Mouse (Mus musculus) mouse embryonic stem cell (cell line): ENCODE data around the gene Auts2.

Experiments
- in situ Hi-C, 2 experiments: fragments of 300-500 bp; cut with MboI; formaldehyde crosslinking; loops; 1 replicate in 1 of 2; 3 replicates in 1 of 2; pipeline ENCODE4 v1.14.3; 2019 to 2020; ENCODE audit warnings: low sequenced_read_pairs in 2 of 2, low pct_unique_long_range_greater_than_20kb in 1 of 2, mixed read lengths in 1 of 2; ENCODE audit not compliant: unreplicated experiment in 1 of 2

Gene Auts2

GRCm38 (mm10) chr5:132300794-132301193, 242.3 kb downstream of the Auts2 start:
- in situ Hi-C loops, result no loop called here

DNA sequence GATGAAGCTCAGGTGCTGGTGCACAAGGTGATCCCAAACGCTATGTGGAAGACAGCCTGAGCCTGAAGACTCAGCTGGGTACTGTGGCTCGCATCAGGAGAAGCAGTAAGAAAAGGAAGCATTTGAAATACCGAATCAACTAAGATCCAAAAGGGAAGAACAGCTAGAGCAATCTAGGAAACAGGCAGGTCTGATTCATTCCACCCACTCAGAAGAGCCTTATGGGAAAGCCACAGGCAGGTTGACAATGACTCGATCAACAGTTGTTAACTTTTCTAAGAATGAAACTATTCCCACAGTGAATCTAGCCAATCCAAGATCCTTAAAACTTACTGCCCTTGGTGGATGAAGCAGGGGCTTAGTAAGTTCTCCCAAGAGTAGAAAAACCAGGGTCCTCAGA, 243.4 kb downstream of the Auts2 start:
- in situ Hi-C loops, result no loop called here

GRCm38 (mm10) chr5:132298996-132299395, 244.1 kb downstream of the Auts2 start:
- in situ Hi-C loops, result no loop called here

DNA sequence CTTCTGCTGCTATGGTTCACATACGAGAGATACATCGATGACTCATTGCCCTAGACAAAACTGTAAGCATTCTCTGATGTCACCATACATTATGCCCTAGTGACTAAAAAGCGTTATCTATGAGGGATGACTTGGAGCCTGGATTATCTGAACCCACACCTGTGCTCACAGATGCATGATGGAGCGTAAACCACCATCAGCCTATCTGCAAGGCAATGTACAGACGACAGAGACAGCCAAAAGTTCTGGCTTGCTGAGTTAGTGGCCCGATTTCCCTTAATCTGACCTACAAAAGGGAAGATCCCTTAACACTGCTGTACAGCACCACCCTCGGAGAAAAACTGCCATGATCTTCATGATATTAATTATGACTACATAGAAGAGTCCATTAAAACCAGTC, 245.8 kb downstream of the Auts2 start:
- in situ Hi-C loops, result no loop called here

DNA sequence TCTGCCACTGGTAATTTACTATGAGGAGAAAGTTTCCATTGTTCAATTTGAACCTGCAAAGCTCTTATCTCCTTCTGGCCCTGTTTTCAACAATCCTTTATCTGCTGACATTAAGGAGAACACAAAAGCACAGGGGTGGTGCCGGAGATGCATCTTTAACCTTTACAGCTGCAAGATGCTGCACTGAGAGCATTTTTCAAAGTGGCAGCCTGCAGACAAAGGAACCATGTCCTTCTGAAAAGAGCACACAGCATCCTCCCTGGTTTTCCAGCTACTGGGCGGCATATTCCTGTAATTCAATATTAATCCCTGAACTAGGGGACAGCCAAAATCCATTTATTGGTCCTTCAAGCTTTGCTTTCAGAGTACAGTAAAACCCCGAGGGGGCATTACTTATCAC, 248.7 kb downstream of the Auts2 start:
- in situ Hi-C loops, result no loop called here

DNA sequence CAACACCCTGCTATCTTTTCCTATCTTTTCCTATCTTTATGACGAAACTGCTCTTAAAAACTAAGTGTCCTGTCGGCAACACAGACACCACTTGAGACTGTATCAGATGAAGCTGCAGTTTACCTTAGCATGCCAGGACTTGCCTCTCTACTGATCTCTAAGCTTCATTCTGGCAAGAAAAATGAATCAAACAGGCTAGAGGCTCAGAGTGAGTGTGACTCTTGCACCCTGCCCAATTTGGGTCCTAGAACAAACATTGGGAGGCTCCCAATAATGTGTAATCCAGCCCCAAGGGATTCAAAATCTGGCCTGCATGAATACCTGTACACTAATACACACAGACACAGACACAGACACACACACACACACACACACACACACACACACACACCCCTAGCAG, 250.2 kb downstream of the Auts2 start:
- in situ Hi-C loops, result no loop called here

GRCm38 (mm10) chr5:132290606-132291535, 252.3 kb downstream of the Auts2 start:
- in situ Hi-C loops, result no loop called here

DNA sequence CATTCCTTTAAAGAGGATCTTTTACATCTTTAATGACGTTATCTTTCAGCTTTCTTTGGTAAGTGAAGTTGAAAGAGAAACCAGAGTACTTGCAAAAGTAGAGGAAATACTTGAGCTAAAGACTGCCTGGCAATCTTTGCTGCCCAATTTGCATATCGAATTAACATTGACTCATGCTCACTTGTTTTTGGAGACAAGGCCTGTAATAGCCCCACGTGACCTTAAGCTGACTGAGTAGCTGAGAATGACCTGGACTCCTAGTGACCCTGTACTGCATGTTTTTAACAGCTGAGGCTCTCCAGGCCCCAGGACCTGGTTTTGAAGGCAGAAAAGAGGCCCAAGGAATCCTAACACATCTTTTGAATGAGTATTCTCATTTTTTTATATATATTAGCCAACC, 259.4 kb downstream of the Auts2 start:
- in situ Hi-C loops, result no loop called here

GRCm38 (mm10) chr5:132274098-132274898, 268.8 kb downstream of the Auts2 start:
- in situ Hi-C loops, result no loop called here

DNA sequence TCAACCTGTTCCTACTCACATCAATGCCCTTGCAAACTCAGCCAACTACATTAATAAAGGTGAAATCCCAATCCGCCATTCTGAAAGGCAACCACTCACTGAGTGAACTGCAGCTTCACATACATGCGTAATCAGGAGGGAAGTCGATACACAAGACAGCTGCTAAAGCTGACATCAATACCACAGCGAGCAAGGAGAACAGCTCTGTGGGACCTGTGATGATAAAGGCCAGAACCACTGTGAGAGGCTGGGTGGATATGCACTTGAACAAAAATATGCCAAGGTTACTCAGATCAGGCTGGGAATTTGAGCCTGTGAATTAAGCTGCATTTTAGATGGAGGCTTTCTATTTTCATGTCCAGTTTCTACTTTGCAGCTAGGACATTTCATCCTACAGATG, 271.0 kb downstream of the Auts2 start:
- in situ Hi-C loops, result no loop called here

GRCm38 (mm10) chr5:132270896-132271295, 272.2 kb downstream of the Auts2 start:
- in situ Hi-C loops, result no loop called here

DNA sequence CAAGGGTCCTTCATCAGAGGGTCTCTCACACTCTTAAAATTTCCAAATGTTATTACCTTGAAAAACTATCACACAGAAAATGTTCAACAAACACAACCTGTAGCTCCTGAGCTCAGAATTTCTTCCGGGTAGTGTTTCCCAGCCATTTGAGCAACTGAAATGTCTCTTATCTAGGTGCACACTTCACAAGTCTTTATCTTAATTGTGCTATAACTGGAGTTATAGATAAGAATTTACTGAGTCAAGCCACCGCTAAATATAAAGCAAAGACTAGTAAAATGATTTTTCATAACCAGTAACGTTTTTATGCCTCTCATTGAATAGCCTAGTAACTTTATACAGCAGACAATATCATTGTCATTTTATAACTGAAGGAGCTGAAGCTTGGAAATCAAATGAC, 273.1 kb downstream of the Auts2 start:
- in situ Hi-C loops, result no loop called here

- in situ Hi-C loops, result no loop called here
Observed at GRCm38 (mm10) chr5:132268351-132268967, 274.7 kb downstream of the Auts2 start.

DNA sequence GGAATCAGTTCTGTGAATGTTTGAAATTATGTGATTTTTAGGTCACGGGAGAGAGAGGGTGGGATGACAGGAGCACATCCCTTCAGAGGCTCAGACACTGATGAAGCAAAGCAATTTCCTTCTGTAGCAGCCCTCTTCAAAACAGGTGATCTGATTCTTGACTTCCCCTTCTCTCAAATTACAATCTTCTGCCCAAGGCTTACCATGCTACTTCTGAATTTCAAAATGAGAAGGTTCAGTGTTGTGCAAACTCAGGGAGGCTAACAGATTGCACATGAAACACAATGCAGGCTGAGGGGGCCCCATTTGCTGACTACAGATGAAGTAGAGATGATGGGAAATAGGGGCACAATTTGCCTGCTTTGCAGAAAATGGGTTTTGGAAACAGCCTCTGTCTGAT, 278.1 kb downstream of the Auts2 start:
- in situ Hi-C loops, result no loop called here

DNA sequence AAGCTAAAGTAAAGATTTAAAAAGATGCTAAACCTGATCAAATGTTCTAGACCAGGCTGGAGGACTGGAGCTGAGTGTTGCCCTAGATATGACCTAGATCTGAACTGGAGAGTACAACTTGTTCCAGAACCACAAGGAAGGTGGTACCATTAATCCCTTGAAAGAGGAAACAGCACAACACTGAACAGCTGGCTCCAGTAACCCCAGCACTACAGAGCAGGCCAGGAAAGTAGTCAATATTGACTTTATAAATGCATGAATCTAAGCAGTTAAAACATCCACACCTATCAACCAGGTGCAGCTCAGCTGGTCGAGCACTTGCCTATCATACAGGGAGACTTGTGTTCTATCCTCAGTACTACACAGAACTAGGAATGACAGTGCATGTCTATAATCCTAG, 281.4 kb downstream of the Auts2 start:
- in situ Hi-C loops, result no loop called here

- in situ Hi-C loops, result no loop called here
Observed at GRCm38 (mm10) chr5:132258882-132259281, 284.3 kb downstream of the Auts2 start.

DNA sequence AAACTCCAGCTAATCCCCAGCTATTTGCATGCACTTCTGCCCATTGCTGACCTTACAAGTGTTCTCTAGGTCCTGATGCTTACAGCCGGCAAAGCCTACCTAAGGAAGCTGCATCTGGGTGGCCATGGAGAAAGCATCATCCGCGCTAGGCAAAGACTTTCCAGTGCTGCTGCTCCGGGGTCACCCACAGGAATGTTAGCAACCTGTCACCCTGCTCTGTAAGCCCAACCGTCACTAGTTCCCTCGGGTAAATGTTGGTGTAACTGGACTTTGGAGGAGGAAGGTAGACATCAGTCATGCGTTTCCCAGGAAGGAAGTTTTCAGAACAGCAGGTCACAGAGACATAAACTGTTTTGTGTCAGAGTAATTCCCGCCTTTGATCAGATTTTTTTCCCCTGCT, 287.6 kb downstream of the Auts2 start:
- in situ Hi-C loops, result no loop called here

DNA sequence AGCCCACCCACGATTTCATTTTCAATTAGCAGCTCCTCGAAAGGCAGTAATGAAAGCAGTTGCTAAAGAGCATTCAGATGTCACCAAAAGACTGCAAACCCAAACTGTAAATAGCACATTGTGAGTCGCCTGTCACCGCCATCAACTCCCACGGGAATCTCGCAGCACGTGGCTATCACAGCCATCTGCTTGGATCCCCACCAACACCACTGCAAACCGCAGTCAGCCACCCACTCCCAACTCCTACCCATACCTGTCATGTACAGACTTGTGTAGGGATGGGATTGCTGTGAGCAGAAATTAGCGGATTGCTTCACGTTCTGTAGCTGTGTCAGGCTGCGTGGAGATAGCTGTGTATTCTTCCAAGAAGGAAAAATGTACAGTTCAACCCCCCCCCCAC, 293.6 kb downstream of the Auts2 start:
- in situ Hi-C loops, result no loop called here

DNA sequence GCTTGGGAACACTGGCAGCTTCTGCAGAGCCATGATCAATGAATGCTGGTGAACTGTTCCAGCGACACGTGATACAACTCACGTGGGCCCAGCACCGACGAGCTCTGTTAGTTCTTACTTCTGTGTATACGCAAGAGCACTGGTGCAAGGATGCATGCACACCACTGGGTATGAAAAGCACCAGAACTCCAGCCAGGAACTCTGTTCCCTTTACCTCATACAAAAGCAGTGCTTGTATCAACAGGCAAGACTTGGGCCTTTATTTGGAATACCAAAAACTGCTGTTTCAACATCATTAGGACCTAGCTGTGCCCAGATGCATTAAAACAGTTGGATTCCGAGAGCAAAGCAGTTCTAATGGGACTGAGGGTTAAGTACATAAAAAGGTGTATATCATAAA, 295.1 kb downstream of the Auts2 start:
- in situ Hi-C loops, result no loop called here
